Mouse (Mus musculus): Measurements from ENCODE around the gene Rnf157.
"Not testable (repeated sequence)": the region's sequence is repeated elsewhere in the genome, so short reads cannot be mapped to it uniquely, and the experiment has no call there.

Gene Rnf157

DNA sequence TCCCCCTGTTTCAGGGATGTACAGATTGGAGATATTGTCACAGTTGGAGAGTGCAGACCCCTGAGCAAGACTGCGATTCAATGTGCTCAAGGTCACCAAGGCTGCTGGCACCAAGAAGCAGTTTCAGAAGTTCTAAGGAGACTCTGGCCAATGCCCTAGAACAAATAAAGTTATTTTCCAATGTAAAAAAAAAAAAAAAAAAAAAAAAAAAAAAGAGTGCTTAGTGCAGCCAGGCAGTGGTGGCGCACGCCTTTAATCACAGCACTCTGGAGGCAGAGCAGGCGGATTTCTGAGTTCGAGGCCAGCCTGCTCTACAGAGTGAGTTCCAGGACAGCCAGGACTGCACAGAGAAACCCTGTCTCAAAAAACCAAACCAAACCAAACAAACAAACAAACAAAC is 29.8 kb downstream of the Rnf157 start:
- not testable (repeated sequence) for DNase-seq (ENCODE audit: low read depth)

DNA sequence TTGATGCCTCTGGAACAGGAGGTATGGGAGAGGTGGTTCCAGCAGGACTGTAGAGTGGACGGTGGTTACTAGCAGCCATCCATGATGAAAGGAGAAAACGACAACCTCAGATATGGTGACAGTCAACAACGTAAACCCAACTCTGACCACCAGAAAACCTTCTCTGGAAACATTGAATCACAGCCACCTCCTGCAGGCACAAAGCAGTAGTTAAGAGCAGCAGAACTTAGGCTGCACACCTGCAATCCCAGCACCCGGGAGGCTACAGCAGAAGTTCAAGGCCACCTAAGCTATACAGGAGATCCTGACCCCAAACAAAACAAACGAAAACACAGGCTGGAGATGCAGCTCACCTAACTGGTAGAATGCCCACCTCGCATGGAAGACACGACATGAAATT is 32.1 kb downstream of the Rnf157 start:
- peak; percentile 42 for DNase-seq (ENCODE audit: low read depth)

DNA sequence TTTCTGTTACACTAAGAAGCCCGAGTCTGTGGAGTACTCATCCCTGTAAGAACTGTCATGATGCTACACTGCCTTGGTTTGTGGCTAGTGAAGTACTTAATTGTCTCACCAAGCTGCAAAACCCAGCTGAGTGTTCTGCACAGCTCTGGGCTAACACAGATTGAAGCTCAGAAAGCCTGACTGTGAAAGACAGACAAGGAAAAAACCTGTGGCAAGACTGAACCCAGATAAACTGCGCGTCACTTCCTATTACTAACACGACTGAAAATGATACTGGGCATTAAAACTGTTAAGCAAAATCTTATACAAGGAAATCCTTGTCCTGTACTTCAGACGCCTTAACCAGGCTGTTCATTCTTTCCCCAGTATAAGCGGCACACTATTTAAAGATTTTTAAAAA is 33.3 kb downstream of the Rnf157 start:
- peak; percentile 80 for DNase-seq (ENCODE audit: low read depth)

DNA sequence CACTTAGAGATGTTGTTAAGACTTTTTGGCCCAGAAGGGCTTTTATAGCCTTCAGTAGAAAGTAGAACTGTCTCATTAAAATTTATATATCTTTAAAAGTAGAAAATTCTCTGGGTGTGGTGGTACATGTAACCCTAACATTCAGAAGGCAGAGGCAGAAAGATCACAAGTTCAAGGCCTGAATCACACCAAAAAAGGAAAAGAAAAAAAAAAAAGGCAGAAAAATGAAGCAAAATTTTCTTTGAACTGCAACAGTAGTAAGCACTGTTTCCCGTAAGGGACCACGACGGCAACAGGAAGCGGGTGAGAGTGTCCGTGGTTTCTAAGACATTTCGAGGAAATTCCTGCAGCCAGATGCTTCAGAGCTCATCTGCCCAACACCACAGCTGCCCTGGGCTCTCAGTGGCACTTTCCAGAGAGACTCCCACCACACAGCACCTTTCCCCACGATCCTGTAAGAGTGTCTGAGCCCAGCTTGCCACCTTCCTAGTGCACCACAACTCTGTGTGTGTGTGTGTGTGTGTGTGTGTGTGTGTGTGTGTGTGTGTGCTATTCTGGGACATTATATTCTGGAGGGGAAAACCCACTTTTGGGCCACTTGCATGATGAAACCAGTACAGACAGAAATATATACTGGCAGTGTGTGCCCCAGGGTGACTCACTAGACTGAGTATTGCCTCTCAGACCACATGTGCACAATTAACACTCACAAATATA is 35.7 kb downstream of the Rnf157 start:
- peak; percentile 89 for DNase-seq (ENCODE audit: low read depth)

DNA sequence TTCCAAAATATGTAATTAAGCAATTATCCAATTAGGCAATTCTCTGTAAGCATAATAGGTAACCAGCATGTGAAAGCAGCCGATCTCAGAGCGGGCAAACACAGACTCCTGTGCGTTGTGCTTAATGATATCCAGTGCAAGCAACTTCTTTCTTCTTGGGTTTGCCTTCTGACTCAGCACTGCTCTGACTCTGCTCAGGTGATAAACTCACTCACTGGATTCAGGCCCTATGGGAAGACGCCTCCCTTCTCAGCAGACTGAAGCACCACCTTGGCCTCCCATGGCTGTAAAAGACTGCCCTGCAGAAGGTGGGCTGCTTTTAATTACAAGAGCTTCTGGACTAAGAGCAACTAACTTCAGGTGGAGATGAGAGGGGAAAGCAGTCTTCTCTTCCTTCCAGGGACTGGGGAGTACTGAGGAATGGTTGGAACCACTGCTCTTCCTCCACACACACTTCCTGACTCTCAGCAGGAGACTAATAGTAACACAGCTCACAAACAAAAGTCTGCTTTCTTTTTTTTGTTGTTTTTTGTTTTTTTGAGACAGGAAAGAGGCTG is 40.9 kb downstream of the Rnf157 start:
- no peak for DNase-seq (ENCODE audit: low read depth)

DNA sequence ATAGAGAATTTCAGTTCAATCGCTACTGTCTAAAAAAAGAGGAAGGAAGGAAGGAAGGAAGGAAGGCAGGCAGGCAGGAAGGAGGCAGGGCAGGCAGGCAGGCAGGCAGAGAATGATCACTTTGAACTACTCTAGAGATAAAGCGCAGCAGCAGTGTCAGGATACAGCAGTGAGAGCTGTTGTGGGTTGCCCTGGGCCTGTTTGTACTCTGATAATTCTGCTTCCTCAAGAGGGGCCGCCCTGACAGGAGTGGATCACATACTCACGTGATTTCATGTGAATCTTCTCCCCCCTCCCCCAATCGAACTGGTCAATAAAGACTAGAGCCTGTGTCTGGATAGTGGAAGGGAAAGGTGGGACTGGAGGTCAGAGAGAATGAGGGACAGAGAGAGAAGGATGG is 43.2 kb downstream of the Rnf157 start:
- DNase-seq (ENCODE audit: low read depth) = peak; percentile 43

DNA sequence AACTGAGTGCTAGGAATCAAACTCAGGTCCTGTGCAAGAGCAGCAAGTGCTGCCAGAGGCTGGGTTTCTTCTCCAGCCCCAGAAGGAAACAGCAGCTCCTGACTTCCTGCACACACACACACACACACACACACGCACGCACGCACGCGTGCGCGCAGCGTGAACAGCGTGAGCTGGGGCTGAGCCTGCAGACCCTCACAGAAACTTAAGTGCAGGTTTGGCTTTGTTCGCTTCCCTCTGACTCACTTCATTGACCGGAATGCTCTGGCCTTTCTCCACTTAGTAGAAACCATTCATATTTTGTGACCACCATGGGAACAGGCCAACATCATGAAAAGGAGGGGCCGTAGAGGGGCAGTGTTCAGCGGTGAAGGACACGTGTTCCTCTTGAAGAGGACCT is 43.8 kb downstream of the Rnf157 start:
- DNase-seq (ENCODE audit: low read depth) = no peak

DNA sequence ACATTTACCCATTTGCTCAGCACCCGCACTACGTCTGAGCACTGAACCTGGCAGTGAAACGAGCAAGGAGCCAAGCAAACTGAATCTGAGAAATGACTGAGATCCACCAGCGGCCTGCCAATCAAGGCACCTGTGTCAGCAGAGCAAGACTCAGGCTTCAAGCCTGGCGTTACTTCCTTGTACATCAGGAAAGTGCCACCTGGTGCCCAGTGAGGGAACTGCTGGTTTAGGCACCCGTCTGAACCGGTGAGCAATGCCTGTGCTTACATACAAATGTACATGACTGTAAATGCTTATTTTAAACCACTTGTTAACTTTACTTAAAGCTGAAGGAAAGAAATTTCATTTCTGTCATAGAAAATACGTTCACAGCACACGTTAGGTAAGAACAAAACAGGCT is 44.7 kb downstream of the Rnf157 start:
- peak; percentile 92 for DNase-seq (ENCODE audit: low read depth)

DNA sequence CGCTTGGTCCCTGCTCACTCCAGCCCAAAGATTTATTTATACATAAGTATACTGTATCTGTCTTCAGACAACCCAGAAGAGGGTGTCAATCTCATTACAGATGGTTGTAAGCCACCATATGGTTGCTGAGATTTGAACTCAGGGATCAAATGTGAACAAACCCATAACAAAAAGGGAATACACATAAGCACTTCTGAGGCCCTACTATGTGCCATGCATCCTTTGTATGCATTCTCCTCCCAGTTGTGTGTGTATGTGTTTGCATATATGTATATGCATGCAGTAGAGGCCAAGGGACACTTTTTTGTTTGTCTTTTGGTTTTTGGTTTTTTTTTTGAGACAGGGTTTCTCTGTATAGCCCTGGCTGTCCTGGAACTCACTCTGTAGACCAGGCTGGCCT is 46.2 kb downstream of the Rnf157 start:
- no peak for DNase-seq (ENCODE audit: low read depth)

DNA sequence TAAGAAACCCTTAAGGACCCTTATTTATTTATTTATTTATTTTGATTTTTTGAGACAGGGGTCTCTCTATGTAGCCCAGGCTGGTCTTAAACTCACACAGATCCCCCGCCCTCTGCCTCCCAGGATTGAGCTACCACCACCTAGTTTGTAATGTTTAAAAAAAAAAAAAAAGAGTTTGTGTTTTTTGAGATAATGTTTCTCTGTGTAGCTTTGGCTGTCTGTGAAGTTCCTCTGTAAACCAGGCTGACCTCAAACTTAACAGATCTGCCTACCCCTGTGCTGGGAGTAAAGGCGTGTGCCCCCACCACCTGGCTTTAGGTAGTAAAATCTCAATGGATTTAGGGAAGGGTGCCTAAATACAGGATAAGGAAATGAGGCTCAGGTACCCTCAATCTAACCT is 46.7 kb downstream of the Rnf157 start:
- DNase-seq (ENCODE audit: low read depth) = no peak

DNA sequence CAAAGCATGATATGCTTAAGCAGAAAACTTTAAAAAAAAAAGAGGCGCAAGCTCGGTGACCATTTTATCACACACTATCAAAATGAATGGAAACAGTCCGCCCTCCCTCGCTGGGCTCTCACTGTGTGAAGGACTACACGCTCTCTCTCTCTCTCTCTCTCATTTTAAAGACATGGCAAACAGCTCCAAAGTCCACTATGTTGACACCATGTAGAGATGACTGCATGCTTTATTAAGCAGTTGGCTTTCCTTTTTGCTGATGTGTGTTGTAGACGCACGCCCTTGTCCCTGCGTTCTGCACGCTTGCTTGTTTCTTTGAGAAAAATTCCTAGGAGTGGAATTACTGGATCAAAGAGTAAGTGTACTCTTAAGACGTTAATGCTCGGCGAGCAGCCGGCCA is 47.4 kb downstream of the Rnf157 start:
- DNase-seq (ENCODE audit: low read depth) = no peak

DNA sequence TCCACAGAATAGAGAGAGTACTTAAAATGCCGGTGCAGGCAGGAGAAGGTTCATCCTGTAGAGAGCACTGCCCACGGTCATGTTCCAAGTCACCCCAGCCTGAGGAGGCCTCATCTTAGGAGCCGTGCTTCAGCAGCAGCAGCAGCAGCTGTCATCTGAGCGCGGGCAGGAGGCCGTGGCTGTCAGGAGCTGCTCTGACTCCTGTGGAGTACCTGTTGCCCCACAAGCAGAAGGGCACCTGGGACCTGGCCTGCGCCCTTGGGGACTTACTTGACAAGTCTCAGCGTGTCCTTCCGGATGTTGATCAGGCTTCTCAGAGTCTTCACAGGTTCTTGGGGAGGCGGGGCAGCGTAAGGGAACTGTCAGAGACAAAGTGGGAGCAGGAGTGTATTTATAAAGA is 50.8 kb downstream of the Rnf157 start:
- no peak for DNase-seq (ENCODE audit: low read depth)

DNA sequence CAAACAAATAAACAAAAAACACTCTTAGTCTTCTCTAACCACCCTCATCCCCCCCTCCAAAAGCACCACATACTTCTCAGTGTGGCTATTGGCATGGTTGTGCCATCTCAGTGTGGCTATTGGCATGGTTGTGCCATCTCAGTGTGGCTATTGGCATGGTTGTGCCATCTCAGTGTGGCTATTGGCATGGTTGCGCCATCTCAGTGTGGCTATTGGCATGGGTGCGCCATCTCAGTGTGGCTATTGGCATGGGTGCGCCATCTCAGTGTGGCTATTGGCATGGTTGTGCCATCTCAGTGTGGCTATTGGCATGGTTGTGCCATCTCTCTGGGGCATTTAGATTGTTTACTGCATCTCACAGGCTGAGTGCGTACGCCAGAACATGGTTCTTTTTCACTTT is 51.9 kb downstream of the Rnf157 start:
- DNase-seq (ENCODE audit: low read depth) = not testable (repeated sequence)

DNA sequence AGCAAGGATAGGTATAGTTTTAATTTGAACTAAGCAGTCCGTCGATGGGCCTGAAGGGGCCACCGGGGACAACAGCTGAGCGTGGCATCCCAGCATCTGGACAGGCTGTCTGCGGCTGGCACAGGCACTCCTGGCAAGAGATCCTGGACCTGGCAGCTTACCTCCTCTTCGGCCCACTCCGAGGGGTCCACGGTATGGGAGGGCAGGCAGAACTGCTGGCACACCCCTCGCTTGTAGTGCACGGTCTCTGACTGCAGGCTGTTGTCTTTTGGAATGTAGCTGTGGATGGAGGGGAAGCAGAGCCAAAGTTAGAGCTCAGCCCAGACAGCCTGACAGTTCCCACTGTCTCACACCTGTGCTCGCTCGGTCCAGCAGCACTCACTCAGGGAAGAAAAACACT is 53.2 kb downstream of the Rnf157 start:
- no peak for DNase-seq (ENCODE audit: low read depth)

DNA sequence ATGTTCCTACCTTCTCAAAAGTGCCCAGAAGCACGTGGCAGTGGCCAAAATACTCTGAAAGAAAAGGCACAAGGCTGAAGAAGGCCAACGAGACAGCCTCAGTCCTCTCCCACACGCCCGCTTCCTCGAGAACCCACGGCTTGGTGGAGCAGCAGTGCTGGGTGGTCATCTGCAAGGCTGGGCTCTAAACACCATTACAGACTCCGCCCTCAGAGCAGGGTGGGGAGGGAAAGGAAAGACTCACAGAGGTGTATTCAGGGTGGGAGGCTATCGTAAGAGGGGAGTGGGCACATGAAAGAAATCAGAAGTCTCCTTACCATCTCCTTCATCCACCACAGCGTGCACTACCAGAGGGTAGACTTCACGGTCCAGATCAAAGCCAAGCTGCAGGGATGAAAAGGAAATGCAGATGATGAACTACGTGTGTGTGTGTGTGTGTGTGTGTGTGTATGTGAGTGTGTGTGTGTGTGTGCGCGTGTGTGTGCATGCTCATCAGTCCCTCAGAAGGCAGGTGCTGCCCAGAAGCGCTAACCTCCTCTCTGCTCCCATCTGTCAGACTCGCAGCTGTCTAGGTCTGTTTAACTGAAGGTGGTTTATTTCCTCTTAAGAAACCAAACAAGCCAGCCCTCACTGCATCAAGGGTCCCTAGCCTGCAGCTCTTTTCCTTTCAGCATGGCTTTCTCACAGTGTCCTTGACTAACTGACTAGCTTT is 53.8 kb downstream of the Rnf157 start:
- no peak for DNase-seq (ENCODE audit: low read depth)

DNA sequence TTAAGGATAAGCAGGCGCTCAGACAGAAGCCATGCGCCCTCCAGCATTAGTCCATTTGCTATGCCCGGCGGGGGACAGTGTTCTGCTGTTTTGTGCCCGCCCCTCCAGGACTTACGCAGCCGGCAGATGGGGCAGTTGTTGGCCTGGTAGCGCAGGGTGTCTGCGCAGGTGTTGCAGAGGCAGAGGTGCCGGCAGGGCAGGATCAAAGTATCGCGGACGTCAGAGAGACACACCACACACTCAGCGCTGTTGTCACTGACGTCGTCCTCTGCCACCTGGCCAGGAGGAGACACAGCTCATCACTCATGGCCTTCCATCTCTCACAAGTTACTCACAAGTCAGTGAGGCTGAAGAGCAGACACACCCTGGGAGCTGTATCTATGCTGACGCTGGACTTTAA is 58.3 kb downstream of the Rnf157 start:
- no peak for DNase-seq (ENCODE audit: low read depth)

DNA sequence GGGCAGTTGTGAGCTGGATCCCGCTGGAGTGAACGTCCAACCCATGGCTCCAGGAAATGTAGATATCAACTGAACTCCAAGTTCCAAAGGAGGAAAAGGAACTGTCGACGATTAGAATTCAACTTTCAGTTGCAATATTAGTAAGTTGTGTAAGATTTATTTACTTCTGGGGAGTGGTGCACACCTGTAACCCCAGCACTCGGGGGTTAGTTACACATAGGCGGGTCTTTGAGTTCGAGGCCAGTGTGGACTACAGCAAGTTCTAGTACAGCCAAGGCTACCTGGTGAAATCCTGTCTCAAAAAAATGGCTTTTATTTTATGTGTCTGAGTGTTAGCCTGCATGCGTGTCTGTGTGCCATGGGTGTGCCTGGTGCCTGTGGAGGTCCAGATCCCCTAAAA is 59.3 kb downstream of the Rnf157 start:
- no peak for DNase-seq (ENCODE audit: low read depth)

DNA sequence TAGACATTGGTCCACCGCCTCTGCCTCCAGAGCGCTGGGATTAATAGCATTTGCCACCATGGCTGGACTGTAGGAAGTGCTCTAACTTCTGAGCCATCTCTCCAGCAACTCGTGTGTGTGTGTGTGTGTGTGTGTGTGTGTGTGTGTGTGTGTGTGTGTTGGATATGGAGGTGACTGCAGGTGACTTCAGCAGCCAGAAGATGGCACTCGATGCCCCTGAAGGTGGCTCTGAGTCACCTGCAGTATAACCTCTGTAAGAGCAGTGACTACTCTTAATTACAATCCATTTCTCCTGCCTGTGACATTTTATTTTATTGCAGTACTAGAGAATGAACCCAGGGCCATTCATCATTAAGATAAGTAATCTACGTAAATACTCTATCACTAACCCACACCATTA is 61.5 kb downstream of the Rnf157 start:
- DNase-seq (ENCODE audit: low read depth) = peak; percentile 24

DNA sequence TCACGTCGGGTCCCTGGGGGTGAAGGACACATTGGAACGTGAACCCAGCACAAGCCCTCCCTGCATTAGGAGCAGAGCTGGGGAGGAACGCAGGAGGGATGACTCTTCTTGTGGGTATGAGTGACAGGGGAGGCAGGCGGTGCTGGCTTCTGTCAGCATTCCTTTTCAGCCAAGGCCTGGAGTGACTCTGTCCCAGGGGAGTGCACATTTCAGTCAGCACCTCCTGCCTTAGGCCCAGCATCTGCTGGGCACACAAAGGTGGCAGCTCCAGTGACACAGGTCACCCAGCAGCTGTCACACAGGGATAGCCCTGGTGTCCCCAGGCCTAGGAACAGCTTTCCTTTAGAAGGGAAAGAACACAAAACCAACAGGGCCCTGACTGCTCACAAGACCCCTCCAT is 64.9 kb downstream of the Rnf157 start:
- DNase-seq (ENCODE audit: low read depth) = no peak

DNA sequence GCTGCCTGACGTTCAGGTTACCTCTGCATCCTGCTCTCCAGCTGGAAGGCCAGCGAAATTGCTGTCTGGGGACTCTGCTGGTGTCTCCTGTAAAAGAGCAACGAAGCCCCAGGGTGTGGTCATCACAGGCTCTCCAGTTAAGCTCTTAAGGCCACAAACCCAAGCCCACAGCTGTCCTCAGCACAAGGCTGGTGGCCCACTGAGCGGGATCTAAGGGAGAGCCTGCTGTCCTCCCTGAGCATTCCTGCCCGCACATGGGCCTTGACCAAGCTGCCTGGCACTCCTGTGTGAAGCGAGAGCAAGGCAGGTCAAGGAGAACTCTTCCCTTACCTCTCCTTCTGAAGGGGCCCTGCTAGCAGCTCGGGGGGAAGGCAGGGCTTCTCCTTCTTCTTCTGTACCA is 65.8 kb downstream of the Rnf157 start:
- DNase-seq (ENCODE audit: low read depth) = no peak

DNA sequence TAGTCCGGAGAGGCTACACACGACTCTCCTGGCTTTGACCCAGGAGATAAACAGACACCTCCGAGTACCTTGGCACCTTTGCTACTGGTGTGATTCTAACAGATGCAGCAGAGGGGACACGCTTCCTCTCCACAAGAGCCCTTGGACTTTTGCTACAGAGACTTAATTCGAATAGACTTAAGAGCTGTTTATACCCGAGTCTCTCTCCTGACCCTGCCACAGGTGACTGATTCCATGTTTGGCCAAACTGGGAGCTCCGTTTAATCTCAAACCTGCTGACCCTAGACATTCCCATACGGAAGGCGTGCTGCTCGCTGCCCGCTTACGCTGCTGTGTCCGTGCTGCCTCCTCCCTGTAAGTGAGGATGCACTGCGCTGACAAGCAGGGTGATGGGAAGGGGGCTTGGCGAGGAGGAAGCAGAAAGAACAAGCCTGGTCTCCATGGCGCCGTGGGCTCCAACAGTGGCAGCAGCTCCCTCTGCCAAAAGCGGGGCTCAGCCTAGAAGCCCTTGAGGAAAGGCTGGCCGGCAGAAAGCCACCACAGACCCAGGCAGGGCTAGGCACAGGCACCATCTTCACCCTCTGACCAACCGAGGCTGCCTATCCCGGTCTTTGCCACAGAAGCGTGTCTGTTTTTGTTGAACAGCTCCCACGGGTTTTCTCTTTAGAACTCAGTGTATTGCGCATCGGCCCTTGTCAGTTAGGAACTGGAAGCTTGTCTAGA is 70.6 kb downstream of the Rnf157 start:
- DNase-seq (ENCODE audit: low read depth) = no peak

DNA sequence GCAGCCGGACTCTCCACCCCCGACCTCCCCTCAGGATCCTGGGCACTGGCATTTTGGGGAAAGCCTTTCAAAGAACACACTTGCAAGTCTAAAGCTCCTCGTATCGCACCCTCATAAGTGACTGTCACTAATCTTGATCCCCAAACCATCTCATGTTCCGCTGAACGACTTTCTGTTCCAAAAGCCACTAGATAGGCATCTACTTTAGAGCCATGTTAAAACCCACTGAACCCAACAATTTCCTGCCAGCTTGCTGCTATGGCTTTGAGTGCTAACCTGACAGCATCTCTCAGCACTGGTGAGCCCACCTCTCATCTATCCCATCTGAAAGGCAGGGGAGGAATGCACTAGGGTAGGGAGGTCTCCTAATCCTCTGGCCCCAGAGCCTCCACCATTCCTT is 75.3 kb downstream of the Rnf157 start:
- DNase-seq (ENCODE audit: low read depth) = peak; percentile 42

DNA sequence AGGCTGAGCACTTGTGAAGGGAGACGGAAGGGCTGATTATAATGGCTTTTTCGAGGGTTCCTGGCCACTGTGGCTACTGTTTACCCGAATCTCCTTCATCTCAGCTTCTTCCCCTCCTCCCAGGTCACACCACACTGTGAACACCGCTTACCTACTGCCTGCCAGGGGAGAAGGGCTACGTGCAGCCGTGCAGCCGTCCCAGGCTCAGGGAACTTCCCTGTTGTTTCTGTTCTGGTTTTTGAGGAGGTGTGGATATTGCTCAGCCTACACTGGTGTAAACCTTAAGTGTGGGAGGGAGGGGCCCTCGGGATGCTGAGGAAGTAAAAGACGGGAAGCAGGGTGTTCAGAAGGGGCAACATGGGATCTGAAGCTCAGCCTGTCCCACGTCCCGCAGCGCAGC is 75.8 kb downstream of the Rnf157 start:
- DNase-seq (ENCODE audit: low read depth) = no peak
